Comparison of ENCODE assay signal across 16 mouse cellular contexts in the genomic region with DNA sequence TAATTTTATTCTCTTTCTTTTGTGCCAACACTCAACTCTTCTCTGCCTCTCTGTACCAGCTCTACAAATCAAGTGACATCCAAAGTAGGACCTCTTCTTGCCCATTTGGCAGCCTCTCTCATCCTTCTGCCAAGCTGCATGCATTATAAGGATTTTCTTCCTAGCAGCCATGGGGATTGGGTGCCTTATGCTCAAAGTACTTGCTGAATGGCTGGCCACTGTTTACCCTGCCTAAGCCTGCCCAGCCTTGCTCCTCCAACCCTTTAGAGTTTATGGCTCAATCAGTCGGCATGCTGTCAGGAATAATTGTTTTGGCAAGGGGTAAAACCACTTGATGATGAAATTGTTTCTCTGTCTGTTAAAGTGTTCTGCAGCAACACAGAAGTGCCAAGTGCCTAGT. TPM values are rescaled to one million over a fixed set of nuclear protein-coding genes. Genes with fewer than 3 reads are reported as not detected.
A peak's percentile ranks its signal among the peaks of the same experiment; 100 is the strongest.
DNase-seq lines count a peak whose midpoint lies in the region; ATAC-seq and TF ChIP-seq lines count a peak whose summit lies in the region.
"Had no signal": no experiment of that assay in that cellular context is flagged by ENCODE, and none has a peak within 500 bp of the region (broad histone marks: within the 10 kb centered on the region; RNA-seq: fewer than 3 reads in every experiment).

No protein-coding gene starts in this region.

- no peak overlapping the region for H3K4me2 ChIP-seq in midbrain, embryonic 14.5 days (ENCODE audit: low read length)
- no peak overlapping the region for H3K4me2 ChIP-seq in midbrain, embryonic 16.5 days (ENCODE audit: low read length)
- no peak overlapping the region for H3K4me2 ChIP-seq in forebrain, postnatal 0 days (ENCODE audit: low read depth)
- H3K4me2 ChIP-seq: embryonic facial prominence, embryonic 15.5 days; hindbrain, embryonic 13.5 days; liver, embryonic 13.5 days had no signal

- H3K4me3 ChIP-seq in kidney, adult 2 months (ENCODE audit: insufficient read depth, low read depth, low read length) = no peak overlapping the region
- no peak overlapping the region for H3K4me3 ChIP-seq in midbrain, embryonic 14.5 days (replicated peaks; ENCODE audit: low read depth, low read length)
- H3K4me3 ChIP-seq in midbrain, embryonic 16.5 days (ENCODE audit: low read depth, low read length) = no peak overlapping the region
- H3K4me3 ChIP-seq in forebrain, postnatal 0 days (ENCODE audit: low read depth, low read length) = no peak overlapping the region
- H3K4me3 ChIP-seq: embryonic facial prominence, embryonic 15.5 days; hindbrain, embryonic 13.5 days; liver, embryonic 13.5 days; megakaryocyte, embryonic 14.5 days had no signal

- ATAC-seq in midbrain, embryonic 14.5 days (ENCODE audit: low FRiP score, low TSS enrichment) = no peak
- ATAC-seq in midbrain, embryonic 16.5 days = no peak
- ATAC-seq in forebrain, postnatal 0 days = peak; percentile 69

- TF ChIP-seq POLR2A in kidney, adult 2 months (IDR thresholded peaks at IDR 0.05; ENCODE audit: low read depth, low read length) = no peak

- peak; percentile 55 for DNase-seq in adrenal gland, adult 2 months
- no peak for DNase-seq in adrenal gland, postnatal 4 days (ENCODE audit: low spot score in 2 of 2)
- peak; percentile 36 for DNase-seq in kidney, adult 2 months
- DNase-seq in kidney, adult 18-20 months = no peak
- DNase-seq in midbrain, embryonic 14.5 days = peak; percentile 39
- peak; percentile 84 for DNase-seq in forebrain, postnatal 0 days
- no peak for DNase-seq in retina, embryonic 14.5 days (ENCODE audit: low spot score)
- DNase-seq: kidney, adult 11 months; liver, embryonic 13.5 days; thymus, postnatal 25 days had no signal

- no peak overlapping the region for H3K9ac ChIP-seq in midbrain, embryonic 14.5 days (replicated peaks; ENCODE audit: low read length)
- no peak overlapping the region for H3K9ac ChIP-seq in midbrain, embryonic 16.5 days (ENCODE audit: low read depth, low read length)
- H3K9ac ChIP-seq in forebrain, postnatal 0 days = no peak overlapping the region
- H3K9ac ChIP-seq: embryonic facial prominence, embryonic 15.5 days; hindbrain, embryonic 13.5 days; liver, embryonic 13.5 days had no signal

- 0 out of 2 replicates have a peak, but pooled peaks cover 5% of the 10 kb centered on the region for H3K4me1 ChIP-seq in kidney, adult 2 months (ENCODE audit: control insufficient read depth, insufficient read depth, low read length)
- H3K4me1 ChIP-seq in midbrain, embryonic 14.5 days (ENCODE audit: control insufficient read depth, insufficient read depth, low read length) = peaks cover 21% of the 10 kb centered on the region
- H3K4me1 ChIP-seq in midbrain, embryonic 16.5 days (ENCODE audit: control insufficient read depth, insufficient read depth, low read length) = peaks cover 6% of the 10 kb centered on the region
- H3K4me1 ChIP-seq in forebrain, postnatal 0 days (ENCODE audit: insufficient read depth) = peaks cover 6% of the 10 kb centered on the region; the same call in 1 of the 2 replicates
- H3K4me1 ChIP-seq: liver, embryonic 13.5 days had no signal

- no peaks in the 10 kb centered on the region for H3K9me3 ChIP-seq in midbrain, embryonic 14.5 days (ENCODE audit: control insufficient read depth, low read length)
- no peaks in the 10 kb centered on the region for H3K9me3 ChIP-seq in midbrain, embryonic 16.5 days (replicated peaks; ENCODE audit: control insufficient read depth, low read length, poor library complexity, severe bottlenecking)
- no peaks in the 10 kb centered on the region for H3K9me3 ChIP-seq in forebrain, postnatal 0 days (ENCODE audit: low read length)
- H3K9me3 ChIP-seq: embryonic facial prominence, embryonic 15.5 days; hindbrain, embryonic 13.5 days; liver, embryonic 13.5 days had no signal

- H3K27ac ChIP-seq in kidney, adult 2 months (ENCODE audit: insufficient read depth, low read depth, low read length) = no peak overlapping the region
- no peak overlapping the region for H3K27ac ChIP-seq in midbrain, embryonic 14.5 days (replicated peaks; ENCODE audit: low read depth, low read length)
- no peak overlapping the region for H3K27ac ChIP-seq in midbrain, embryonic 16.5 days (ENCODE audit: low read length)
- 0 out of 2 replicates have a peak overlapping the region, but pooled peaks have one; percentile 15 for H3K27ac ChIP-seq in forebrain, postnatal 0 days (ENCODE audit: low read depth, low read length)
- H3K27ac ChIP-seq: embryonic facial prominence, embryonic 15.5 days; hindbrain, embryonic 13.5 days; liver, embryonic 13.5 days had no signal

- no peak for TF ChIP-seq CTCF in kidney, adult 2 months (conservative IDR thresholded peaks at IDR 0.05; ENCODE audit: insufficient read depth, insufficient read length, low read depth, low read length)
- TF ChIP-seq CTCF in forebrain, postnatal 0 days (IDR thresholded peaks at IDR 0.05; ENCODE audit: low read depth) = no peak

- 0 out of 2 replicates have a peak, but pooled peaks cover 2% of the 10 kb centered on the region for H3K27me3 ChIP-seq in kidney, adult 2 months (replicated peaks; ENCODE audit: control insufficient read depth, insufficient read depth, low read length)
- peaks cover 6% of the 10 kb centered on the region; the same call in 1 of the 2 replicates for H3K27me3 ChIP-seq in midbrain, embryonic 14.5 days (ENCODE audit: control insufficient read depth, insufficient read depth, low read length)
- H3K27me3 ChIP-seq in midbrain, embryonic 16.5 days (ENCODE audit: control insufficient read depth, insufficient read depth, low read depth, low read length) = no peaks in the 10 kb centered on the region
- no peaks in the 10 kb centered on the region for H3K27me3 ChIP-seq in forebrain, postnatal 0 days (ENCODE audit: insufficient read depth, low read length)

- no peaks in the 10 kb centered on the region for H3K36me3 ChIP-seq in kidney, adult 2 months (ENCODE audit: control insufficient read depth, insufficient read depth, low read length)
- no peaks in the 10 kb centered on the region for H3K36me3 ChIP-seq in midbrain, embryonic 14.5 days (ENCODE audit: control insufficient read depth, insufficient read depth, low read length)
- H3K36me3 ChIP-seq in midbrain, embryonic 16.5 days (ENCODE audit: control insufficient read depth, insufficient read depth, low read length) = no peaks in the 10 kb centered on the region
- H3K36me3 ChIP-seq in forebrain, postnatal 0 days (ENCODE audit: insufficient read depth) = no peaks in the 10 kb centered on the region
- H3K36me3 ChIP-seq: embryonic facial prominence, embryonic 15.5 days; hindbrain, embryonic 13.5 days; liver, embryonic 13.5 days had no signal

- whole genome bisulfite sequencing in kidney, adult 2 months = 5% methylated on average over 1 of the region's 1 CpGs
- 26% methylated on average over 1 of the region's 1 CpGs for WGBS in midbrain, embryonic 14.5 days
- WGBS in midbrain, embryonic 16.5 days = 29% methylated on average over 1 of the region's 1 CpGs
- WGBS in forebrain, postnatal 0 days = 10% methylated on average over 1 of the region's 1 CpGs

RNA-seq across cellular contexts. Expression of a gene that starts 2.1 kb away (rescaled TPM):
- under 1 TPM; 0.17 to 0.59 TPM for total RNA-seq in adrenal gland, adult 2 months (2021)
- polyA plus RNA-seq in adrenal gland, adult 2 months (2012; rRNA removed) = 0.65 and 1.1 TPM in 2 replicates
- total RNA-seq in adrenal gland, postnatal 4 days (2021) = 1 to 10 TPM; 2.1 to 2.4 TPM
- polyA plus RNA-seq in kidney, adult 2 months (2012; rRNA removed) = 0.67 and 0.73 TPM in 2 replicates
- 37.4 and 41.7 TPM in 2 replicates for polyA plus RNA-seq in midbrain, embryonic 14.5 days (2014; fragmentation: Nextera tagmentation; extraction: Ambion mirVana)
- 53.1 and 60.7 TPM in 2 replicates for polyA plus RNA-seq in midbrain, embryonic 16.5 days (2015; fragmentation: Nextera tagmentation; extraction: Ambion mirVana)
- total RNA-seq in forebrain, postnatal 0 days (2014; rRNA removed) = 52.2 and 55.3 TPM in 2 replicates
- polyA plus RNA-seq in forebrain, postnatal 0 days (2015; fragmentation: Nextera tagmentation; extraction: Ambion mirVana) = 74.1 and 74.7 TPM in 2 replicates
- total RNA-seq: heart, adult 18-20 months had no signal
- polyA plus RNA-seq: spleen, adult 2 months had no signal

Comparison
In these comparisons a context has a peak if more than half of its experiments do, and no peak if none do; other contexts are left out.
1. DNase-seq: peak in adrenal gland, adult 2 months (single experiment), kidney, adult 2 months (single experiment), midbrain, embryonic 14.5 days (single experiment) and forebrain, postnatal 0 days (single experiment); none in adrenal gland, postnatal 4 days (0 of 2), kidney, adult 18-20 months (single experiment) and retina, embryonic 14.5 days (single experiment).
2. RNA of a gene that starts 2.1 kb away (polyA plus RNA-seq): 74.1 to 74.7 TPM in forebrain, postnatal 0 days, 53.1 to 60.7 TPM in midbrain, embryonic 16.5 days and 37.4 to 41.7 TPM in midbrain, embryonic 14.5 days; 0.67 to 0.73 TPM in kidney, adult 2 months and 0.65 to 1.1 TPM in adrenal gland, adult 2 months; every median in the first group is over 10 times any median in the second.